Mouse (Mus musculus) liver, embryonic 18 days (tissue): ENCODE measurements around the gene Atf7. TPM values are rescaled to one million over a fixed set of nuclear protein-coding genes. Genes with fewer than 3 reads are reported as not detected.

Experiments used
- polyA plus RNA-seq: library from polyadenylated mRNA; depleted of rRNA; stranded (reverse); fragments of >200 nt; gene quantifications from 2 replicates; pipeline ENCODE4 v1.2.3, GENCODE M21; 2012; rRNA removed

Gene Atf7
- 13.2 and 18.9 TPM in 2 replicates for polyA plus RNA-seq

DNA sequence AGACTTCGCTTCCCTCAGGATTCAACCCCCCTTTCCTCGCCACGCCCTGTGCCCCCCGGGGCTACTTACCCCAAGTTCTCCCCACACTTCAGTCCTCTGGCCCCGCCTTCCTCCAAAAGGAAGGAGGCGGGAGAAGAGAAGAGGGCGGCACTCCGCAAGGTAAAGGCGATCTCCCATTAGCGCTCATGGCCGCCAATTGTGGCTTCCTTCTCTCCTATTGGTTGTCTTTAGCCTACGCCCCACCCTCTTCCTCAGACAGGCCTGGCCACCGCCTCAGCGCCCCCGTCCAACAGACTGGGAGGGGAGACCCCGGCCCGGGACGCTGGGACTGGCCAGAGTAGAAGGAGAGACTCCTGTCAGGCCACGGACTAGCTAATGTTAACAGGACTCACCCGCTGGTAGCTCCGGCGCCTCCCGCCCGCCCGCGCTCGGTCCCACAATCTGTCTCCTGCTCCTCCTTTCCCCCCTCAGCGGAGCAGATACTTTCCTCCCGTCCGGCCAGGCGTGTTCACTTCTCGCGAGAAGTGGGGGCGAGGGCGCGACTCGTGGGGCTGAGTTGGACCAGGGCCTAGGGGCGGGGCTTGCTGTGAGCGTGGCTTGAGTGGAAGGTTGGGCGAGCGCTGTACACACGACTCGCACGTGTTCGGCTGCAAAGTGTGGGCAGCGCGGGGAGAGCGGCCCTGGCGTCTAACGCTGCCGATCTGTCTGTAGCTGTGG lies at the start of gene Atf7, which contains the start of gene Gm28047:
Gene Atf7 (minus strand): TSS at position 495 of the 717 bp plus-strand sequence.
Gene Gm28047 (minus strand): TSS at position 98 of the 717 bp plus-strand sequence.

GRCm38 (mm10) chr15:102672215-102673071 lies 47.2 kb upstream of the Atf7 start, which contains the start of gene Atp5g2:
Atp5g2 (minus strand) TSS chr15:102672352.

GRCm38 (mm10) chr15:102524892-102525485 lies 100.3 kb downstream of the Atf7 start, which contains the start of gene Npff:
Npff (minus strand) TSS chr15:102524942.

DNA sequence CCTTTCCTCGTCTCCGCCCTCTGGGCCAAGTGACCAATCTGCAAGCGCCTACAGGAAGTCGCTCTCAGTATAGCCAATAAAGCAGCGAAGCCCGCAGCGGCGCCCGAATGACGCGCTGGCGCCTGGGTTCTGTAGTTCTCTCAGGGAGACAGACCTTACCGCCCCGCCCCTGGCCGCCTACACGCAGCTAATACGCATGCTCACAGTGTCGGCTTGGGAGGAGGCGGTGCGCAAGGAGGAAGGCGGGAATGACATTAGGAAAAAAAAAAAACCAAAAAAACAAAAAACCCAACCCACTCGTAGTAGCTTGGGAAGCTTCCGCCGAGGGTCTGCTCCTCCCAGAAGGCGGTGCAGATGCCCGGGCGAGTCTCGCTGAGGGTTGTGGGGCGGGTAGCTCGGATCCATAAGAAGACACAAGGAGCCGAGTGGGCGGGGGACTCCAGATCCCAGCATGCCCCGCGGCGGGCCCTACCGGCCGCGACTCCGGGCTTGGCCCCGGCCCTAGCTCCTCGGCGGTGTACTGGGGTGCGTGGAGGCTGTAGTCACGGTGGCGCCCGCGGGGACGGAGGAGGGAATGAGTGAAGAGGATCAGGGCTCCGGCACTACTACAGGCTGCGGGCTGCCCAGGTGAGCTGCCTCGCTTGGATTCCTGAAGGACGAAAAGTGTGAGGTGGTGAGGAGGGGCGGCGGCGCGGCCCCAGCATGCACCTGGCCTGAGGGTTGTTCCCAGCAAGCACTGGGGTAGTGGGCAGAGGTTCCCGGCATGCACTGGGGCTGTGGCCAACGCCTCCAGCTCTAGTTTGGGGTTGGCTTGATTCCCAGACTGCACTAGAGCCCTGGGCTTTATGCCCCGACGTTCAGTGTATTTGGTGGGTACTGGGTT lies 107.0 kb downstream of the Atf7 start, which contains the start of gene Tarbp2:
Gene Tarbp2 (plus strand): TSS at position 217 of the 883 bp plus-strand sequence.

GRCm38 (mm10) chr15:102516728-102517404 lies 108.4 kb downstream of the Atf7 start, which contains the start of gene Map3k12:
Map3k12 (minus strand) TSS chr15:102517064.

DNA sequence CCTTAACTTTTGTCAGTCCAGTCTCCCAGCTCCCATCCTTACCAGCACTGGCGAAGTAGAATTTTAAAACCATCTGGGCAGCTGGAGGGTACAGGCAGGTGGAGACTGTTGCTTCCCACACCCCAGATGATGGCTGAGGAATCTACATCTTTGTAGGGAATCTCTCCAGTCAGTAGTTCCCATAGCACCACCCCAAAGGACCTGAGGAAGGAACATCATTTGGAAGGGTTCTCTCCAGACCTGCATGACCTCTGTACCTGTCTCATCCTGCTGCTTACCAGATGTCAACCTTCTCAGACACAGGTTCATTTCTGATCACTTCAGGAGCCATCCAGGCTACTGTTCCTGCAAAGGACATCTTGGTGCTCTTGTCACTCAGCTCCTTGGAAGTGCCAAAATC lies 121.8 kb downstream of the Atf7 start, which contains the start of gene Gm10337:
Gene Gm10337 (plus strand): TSS at position 276 of the 400 bp plus-strand sequence.

Other genes with a start within 250 kb of the Atf7 start
- gene Sp1, start 219.3 kb downstream of the Atf7 start, polyA plus RNA-seq: 8.2 and 8.8 TPM in 2 replicates
- gene Amhr2, start 180.1 kb downstream of the Atf7 start, polyA plus RNA-seq: 0.02 and 0.06 TPM in 2 replicates
- 81.6 and 90.5 TPM in 2 replicates for gene Prr13, start 166.4 kb downstream of the Atf7 start, polyA plus RNA-seq
- gene Pcbp2, start 154.9 kb downstream of the Atf7 start, polyA plus RNA-seq: 168 and 201 TPM in 2 replicates
- gene Gm10337, start 121.7 kb downstream of the Atf7 start, polyA plus RNA-seq: not detected in 2 replicates
- 1.1 and 1.5 TPM in 2 replicates for gene Map3k12, start 108.4 kb downstream of the Atf7 start, polyA plus RNA-seq
- 32.8 and 33.5 TPM in 2 replicates for gene Tarbp2, start 107.3 kb downstream of the Atf7 start, polyA plus RNA-seq
- gene Npff, start 100.5 kb downstream of the Atf7 start, polyA plus RNA-seq: 0.95 and 1.7 TPM in 2 replicates
- gene Gm28047, start 397 bp downstream of the Atf7 start, polyA plus RNA-seq: 0.02 TPM in 1 of 2 replicates, not detected in the other
- gene Atp5g2, start 46.9 kb upstream of the Atf7 start, polyA plus RNA-seq: 268 and 312 TPM in 2 replicates
- 10.2 and 12.0 TPM in 2 replicates for gene Calcoco1, start 96.7 kb upstream of the Atf7 start, polyA plus RNA-seq